Mouse (Mus musculus) brain, embryonic 18.5 days (tissue): ENCODE measurements around the gene Nmur2.

ENCODE experiments used
- DNase-seq: peaks from one replicate; pipeline ENCODE4 v3.0.0-alpha.2; 2012; ENCODE audit warnings: low read depth, low spot score

Nmur2 gene

GRCm38 (mm10) chr11:56040917-56041316 lies at the start of gene Nmur2:
Gene Nmur2, minus strand, starts transcription at chr11:56041010.
- DNase-seq: no peak

- no peak for DNase-seq
These were observed 48.4 kb upstream of the Nmur2 start for GRCm38 (mm10) chr11:56089127-56089689.

- no peak for DNase-seq
These were observed 31.3 kb upstream of the Nmur2 start for GRCm38 (mm10) chr11:56072131-56072530.

DNA sequence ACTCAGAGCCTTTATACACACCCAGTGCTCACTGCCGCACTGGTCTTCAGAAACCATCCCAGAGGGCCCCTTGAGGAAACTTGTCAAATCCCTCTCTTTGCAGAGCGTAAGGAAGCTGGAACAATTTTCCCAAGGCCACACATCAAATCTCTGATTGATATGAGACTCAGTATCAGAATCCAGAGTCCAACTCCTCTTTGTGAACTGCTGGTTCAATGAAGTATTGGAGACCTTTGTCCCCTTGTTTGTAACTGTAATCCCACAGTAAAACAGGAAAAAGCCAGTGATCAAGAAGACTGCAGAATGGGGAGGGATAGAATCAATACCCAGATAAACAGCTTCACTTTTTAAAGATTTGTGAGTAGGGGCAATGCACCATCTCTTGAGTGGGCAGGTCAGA lies 28.8 kb upstream of the Nmur2 start:
- DNase-seq: no peak

GRCm38 (mm10) chr11:56065147-56065546 lies 24.3 kb upstream of the Nmur2 start:
- DNase-seq: no peak

DNA sequence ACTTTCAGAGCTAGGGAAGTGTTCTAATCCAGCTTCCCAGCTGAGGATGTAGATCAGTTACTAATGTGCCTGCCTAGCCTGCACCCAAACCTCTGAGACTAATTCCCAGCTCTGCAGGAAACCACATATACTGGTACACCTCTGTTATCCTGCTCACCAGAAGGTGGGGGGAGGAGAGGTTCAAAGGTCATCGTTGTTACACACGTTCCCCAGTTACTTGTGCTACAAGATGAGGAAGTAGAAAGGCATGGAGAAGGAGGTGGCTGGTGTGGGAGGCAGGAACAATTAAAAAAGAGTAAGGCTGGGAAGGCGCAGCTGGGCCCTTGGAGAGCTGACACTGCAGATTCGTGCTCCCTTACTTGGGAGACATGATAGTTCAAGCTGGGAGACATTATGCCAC lies 23.8 kb upstream of the Nmur2 start:
- no peak for DNase-seq

DNA sequence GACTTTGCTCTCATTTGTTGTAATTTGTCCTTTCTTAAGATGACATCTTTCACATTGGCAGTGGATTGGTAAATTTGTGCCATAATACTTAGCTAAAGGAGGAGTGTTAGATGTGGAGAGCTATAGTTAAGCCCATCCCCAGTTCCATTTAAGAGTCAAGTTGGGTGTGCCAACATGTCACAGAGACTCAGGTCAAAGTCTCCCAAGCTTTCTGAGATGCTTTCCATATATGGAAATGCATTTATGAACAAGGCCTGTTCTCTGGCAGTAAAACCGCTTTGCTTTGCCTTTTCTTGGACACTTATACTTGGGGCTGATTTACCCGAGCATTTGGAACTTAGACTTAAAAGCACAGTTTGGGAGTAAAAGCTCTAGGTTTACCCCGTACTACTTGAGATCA lies 18.4 kb upstream of the Nmur2 start:
- no peak for DNase-seq

- DNase-seq: peak; percentile 32
These were observed 13.6 kb upstream of the Nmur2 start for GRCm38 (mm10) chr11:56054439-56054838.

GRCm38 (mm10) chr11:56026854-56027253 lies 14.0 kb downstream of the Nmur2 start:
- no peak for DNase-seq

DNA sequence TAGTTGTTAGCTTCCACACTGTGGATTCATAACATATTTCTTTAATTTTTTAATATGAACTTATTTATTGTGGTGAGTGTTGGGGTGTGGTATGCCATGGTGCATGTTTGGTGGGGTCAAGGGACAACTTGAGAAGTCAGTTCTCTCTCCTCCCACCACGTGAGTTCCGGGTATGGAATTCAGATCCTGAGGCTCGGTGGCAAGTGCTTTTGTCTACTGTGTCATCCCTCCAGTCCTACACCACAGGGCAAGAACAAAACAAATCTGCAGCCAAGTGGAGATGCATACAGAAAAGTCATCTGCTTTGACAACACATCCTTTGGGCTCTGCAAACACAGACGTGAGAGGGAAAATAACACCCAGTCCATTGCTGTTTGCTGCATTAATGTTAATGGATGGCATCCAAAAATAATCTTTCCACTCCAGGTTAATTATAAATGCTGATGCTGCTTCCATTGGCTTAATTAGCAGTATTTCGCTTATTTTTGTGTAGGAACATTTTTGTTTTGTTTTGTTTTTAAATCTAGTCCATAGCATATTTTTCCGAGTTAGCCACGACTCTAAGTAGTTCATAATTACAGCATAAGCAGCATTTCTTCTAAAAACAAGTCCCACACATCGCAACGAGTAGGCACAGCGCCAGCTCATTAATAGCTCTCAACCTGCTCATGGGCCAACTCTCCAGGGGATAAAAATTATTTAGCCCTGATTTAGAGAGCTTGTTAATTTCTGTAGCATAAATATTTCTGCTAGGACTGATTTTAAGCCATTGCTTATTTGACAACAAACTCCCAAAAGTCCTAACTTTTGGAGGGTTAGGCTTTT lies 14.9 kb downstream of the Nmur2 start:
- peak; percentile 24 for DNase-seq

DNA sequence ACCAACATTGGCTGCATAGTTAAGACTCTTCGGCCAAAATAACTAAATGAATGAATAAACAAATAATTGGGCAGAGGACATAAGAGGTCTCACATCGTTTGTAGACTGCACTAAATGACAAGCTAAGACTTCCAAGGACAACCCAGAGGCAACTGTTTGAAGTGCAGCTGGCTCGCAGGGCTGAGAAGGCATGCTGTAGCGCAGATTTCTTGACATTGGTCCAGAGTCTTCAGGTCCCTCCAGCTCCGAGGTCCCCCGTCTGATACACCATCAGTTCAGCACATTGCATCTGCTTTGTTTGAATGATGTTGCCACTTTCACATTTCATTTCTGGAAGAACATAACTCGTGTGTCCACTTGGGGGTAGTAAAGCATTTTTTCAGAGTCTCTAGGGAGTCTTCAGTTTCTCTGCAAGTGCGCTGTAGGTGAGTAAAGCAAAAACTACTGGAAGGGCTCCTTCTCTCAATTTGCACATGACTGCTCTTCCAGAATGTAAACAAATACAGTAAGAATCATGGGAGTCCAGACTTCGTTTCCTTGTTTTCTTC lies 27.2 kb downstream of the Nmur2 start:
- no peak for DNase-seq

DNA sequence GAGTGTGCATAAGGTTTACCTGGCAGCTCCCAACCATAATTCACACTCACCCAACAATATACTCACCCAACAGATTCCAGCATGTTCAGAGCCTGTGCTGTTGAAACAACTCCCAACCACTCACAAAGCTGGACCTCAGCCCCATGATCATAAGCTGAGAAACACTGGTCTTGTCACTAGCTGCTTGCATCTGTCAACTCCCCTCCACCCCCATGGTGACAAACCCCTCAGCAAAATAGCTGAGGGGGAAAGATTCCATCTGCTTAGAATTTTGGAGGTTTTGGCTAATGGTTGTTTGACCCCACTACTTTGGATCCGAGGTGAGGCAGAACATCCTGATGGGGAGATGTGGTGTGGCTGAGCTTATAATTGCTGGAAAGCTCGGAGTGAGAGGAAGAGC lies 28.4 kb downstream of the Nmur2 start:
- DNase-seq: no peak

GRCm38 (mm10) chr11:56008277-56008676 lies 32.5 kb downstream of the Nmur2 start:
- no peak for DNase-seq

DNA sequence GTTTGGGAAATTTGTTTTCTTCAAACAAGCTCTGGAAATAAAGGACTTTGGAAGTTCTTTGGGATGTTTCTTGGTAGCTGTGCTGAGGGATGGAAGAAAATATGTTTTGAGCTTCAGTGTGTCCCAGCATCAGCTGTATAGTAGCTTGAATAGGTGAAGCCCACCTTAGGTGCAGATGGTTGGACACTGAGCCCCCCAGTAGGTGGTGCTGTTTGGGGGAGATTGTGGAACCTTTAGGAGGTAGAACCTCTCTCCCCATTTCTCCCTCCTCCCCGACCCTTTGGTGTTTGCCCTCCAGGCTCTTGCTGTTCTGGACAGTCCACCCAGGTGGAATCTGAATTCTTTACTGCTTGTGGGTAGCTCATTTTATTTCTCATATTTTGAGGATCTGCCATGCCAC lies 48.0 kb downstream of the Nmur2 start:
- DNase-seq: no peak

DNA sequence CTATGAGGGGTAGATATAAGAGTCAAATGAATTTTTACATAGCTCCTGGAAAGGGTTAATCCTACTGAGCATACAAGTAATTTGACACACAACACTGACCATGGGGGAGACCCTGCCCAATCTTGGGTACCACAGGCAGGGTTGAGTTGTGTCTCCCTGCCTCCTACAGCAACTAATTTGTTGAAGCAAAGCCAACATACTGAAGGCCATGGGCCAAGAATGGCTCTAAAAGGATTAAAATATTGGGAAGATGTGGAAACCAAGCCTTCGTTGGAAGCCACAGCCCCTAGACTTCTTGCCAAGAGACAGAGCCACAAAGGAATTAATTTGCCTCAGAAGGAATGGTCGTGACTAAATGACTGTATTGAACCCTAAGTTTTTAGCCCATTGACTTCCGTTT lies 48.7 kb downstream of the Nmur2 start:
- DNase-seq: no peak

GRCm38 (mm10) chr11:55991505-55992066 lies 49.2 kb downstream of the Nmur2 start:
- DNase-seq: peak; percentile 24

DNA sequence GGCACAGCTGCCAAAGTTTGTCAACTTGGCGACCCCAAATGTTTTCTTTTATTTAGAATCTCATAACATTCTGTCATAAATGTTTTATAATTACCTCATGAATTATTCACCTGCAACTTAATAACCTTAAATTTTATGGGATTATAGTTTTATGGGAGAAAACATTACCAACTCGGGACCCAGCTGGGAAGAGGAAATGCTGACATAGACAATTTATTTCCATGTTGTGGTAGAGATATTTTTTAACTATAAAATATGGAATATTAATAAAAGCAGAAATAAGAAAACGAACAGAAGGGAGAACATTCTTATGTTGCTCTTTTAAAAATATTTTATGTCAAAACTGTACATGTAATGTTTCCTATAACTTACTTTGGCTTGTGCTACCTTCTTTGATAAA lies 56.2 kb downstream of the Nmur2 start:
- DNase-seq: no peak

DNA sequence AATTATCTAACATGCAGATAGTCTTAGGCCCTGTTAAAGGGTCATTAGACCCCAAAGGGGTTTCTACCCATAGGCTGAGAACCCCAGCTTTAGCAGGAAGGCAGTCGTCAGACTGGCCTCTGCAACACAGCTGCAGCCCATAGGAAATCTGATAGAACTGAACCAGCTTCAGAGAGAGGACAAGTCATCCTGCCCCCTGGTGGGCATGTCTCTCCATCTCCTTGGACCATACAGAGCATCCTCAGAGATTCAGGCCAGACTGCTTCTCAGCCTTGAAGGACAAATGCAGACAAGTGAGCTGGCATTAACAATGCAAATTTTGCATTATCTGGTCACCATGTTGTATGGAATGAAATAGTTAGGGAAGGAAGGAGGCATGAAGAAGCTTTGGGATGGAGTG lies 59.2 kb downstream of the Nmur2 start:
- no peak for DNase-seq

DNA sequence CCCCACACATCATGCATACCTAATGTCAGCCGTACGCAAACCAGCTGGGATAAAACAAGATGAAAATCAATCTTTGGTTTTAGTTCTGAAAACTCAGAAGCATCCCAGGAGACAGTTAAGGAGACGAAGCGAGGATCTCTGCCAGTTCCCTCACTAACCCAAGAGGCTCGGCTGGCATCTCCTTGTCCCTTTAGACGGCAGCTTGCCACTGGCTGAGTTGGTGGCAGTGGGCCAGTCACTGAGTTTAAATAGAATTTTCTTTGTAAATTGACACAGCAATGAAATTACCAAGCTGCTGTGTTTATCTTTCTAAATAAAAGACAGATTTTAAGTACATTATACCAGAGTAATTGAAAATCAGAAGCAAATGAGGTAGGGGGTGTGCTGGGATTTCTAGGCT lies 62.7 kb downstream of the Nmur2 start:
- DNase-seq: no peak
